Mouse (Mus musculus) adrenal gland, adult 2 months (tissue): ENCODE results near the gene Nemp1. TPM values are rescaled to one million over a fixed set of nuclear protein-coding genes. Genes with fewer than 3 reads are reported as not detected.

ENCODE experiments used
- DNase-seq: peaks from one replicate; pipeline ENCODE4 v3.0.0; 2021
- polyA plus RNA-seq: library from polyadenylated mRNA; depleted of rRNA; stranded (reverse); fragments of >200 nt; gene quantifications from 2 replicates; pipeline ENCODE4 v1.2.3, GENCODE M21; 2012
- total RNA-seq, 2 experiments: library from RNA; stranded (reverse); gene quantifications; 2 replicates each; pipeline ENCODE4 v1.2.3; 2021

Nemp1 gene
- total and polyA plus RNA-seq, 3 experiments: 2.6 to 9.1 (median 4.6) TPM

DNA sequence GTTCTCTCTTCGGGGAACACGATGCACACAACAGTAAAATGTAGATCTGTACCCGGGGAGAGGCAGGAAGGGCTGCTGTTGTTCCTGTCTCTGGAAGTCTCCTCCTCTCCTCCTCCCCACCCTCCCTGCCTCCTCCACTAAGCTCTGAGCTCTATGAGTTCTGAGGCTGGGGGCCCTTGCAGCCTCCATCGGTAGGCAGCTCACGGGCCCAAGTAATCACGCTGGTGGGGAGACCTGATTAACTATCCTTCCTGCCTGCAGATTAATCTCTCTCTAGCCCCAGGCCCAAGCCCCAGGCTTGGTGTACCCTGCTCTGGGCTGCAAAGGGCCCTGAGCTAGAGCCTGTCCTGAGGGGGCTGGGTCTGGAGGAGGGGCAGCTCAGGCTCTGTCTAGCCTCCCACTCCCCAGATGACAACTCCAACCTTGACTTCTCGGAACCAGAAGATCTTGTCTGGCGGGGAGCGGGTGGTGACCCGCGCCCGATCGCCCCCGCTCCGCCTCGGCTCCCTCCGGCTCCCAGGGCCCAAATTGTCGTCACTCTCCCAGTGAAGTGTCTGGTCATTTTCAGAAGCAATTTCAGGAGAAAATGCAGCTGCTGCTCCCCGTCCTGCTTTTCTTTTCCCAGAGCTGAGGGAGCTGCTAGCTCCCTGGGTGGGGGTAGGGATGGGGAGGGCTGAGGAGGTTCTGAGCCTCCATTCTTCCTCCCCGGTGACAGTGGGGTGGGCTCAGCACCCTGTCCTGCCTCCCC, 55.1 kb downstream of the Nemp1 start:
- no peak for DNase-seq

DNA sequence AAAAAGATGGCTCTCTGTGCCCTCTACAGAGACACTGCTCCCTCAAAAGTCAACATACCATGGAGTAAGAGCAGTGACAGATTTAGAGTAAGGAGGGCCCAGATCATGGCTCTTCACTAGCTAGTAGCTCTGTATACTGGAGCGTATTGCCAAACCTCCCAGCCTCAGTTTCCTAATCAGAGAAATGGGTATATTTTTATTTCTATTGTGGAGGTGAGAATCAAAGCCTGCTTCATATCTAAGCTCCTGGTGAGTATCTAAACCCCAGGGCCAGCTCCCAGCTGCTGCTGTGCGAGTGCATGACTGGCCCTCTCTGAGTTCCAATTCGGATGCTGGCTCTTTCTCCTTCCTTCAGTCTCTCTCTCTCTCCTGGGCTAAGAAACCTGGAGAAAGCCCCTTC, 57.5 kb downstream of the Nemp1 start, which contains the start of gene Tac2:
Gene Tac2 (plus strand): TSS at position 301 of the 400 bp plus-strand sequence.
- no peak for DNase-seq

DNA sequence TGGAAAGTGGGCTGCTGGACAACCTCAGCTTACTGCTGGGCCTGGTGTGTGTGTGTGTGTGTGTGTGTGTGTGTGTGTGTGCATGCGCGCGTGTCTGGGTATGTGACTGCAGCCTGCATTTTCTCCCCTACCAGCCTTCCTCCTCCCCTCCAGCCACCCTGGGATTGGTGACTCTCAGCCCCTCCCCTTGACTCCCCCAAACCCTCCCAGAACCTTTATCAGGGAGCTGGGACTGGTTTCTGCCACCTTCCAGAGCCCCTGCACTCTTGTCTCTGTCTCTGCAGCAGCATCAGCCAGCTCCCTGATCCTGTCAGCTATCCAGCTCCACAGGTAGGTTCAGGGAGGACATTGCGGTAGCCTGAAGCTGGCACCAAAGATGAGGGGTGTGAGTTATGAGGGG, 58.4 kb downstream of the Nemp1 start:
- no peak for DNase-seq

DNA sequence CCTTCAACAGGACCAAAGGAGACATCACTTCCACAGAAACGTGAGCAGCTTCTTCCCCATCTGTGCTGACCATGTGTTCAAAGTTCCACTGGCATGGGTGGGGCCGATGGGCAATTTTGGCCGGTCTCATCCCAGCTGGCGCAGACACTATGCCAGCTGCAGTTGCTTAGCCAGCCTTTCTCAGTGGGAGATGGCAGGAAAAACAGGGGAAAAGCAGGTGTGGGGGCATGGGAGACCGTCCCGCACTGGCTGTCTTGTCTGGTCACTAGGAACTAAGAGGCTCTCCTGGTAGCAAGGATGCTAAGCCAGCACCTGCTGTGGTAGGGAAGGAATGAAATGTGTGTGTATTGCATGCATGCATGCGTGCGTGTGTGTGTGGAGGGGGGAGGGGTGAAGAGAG, 61.7 kb downstream of the Nemp1 start:
- no peak for DNase-seq

DNA sequence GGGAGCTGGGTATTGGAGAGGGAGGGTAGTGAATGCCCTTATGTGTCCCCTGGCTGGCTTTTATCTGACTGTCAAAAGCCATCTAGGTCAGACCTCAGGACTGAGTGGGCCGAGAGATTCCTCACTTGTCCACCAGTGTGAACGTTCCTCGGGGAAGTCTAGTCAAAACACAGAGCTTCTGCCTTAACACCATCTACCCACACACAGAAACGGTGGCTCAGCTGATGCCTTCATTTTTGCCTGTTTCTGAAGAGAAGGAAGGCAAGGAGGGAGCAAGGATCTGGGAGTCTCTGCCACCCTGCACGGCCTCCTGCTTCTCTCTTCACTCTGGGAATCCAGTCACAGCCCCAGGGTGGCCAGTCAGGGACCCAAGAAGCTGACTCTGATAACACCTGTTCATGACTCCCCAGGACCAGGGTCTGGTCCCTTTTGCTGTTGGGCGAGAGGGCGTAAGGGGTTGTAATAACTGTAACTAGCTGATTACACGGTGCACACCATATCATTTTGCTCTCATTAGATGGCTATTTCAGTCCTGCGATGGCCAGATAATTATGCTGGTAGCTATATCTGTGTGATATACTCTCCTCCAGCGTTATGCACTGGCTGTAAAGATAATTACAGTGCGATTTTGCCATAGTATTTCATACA, 63.7 kb downstream of the Nemp1 start:
- DNase-seq: no peak

DNA sequence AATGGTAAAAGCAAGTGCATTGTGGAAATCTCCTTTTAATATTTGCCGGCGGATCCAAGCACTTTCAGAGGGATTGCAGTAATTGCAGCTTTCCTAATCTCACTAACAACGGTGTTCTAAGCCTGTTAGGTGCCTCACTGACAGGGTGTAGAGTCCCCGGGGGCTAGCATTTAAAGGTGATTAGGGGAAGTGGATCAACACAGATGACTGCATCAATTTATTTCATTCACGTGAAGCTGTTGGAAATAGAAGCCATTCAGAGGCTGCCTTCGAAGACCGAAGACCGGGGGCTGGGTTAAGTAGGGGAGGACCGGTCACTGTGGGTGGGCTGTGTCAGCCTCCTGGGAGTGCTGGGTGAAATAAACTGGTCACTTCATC, 64.2 kb downstream of the Nemp1 start:
- no peak for DNase-seq

DNA sequence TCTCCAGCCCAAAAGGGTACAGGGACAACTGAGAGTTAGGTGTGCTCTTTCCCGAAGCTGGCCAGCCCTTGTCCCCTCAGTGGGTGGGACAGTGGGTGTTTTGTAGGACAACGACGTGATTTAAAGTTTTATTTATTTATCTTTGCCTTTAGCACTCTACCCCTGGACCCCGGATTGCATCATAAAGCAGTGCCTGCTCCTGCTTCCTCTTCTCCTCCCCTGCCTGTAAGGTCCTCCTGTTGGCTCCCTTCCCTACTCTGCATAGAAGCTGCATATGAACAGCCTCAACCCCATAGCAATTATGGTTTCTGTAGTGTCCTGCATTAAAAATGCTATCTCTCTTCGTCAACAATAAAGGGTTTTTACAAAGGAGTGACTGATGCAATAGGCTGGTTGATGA, 64.7 kb downstream of the Nemp1 start:
- no peak for DNase-seq

DNA sequence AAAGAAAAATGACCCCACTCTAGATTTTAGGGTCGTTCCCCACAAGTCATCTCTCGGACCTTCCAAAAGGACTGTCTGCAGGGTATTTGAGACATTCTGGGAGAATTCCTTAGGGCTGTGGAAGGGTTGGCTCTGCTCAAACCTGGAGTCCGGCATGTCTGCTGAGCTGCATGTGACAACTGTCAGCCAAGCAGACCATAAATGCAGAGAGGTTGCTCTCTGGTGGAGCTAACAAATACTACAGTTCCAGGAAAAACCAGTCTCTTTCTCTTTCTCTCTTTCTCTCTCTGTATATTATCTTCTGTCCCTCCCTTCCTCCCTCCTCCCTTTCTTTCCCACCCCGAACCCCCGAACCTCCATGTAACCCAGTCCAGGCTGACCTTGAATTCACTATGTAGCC, 67.7 kb downstream of the Nemp1 start:
- no peak for DNase-seq

DNA sequence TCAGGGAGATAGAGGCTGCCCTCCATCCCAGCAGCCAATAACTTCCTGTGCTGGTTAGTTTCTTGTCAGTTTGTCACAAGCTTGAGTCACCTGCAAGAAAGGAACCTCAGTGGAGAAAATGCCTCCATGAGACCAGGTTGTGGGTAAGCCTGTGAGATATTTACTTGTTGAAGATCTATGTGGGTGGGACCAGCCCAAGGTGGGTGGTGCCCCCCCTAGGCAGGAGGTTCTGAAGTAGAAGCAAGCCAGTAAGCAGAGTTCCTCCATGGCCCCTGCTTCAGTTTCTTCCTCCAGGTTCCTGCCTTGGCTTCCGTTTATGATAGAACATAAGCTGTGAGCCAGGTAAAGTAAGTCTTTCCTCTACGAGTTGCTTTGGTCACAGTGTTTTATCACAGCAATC, 69.6 kb downstream of the Nemp1 start:
- no peak for DNase-seq

DNA sequence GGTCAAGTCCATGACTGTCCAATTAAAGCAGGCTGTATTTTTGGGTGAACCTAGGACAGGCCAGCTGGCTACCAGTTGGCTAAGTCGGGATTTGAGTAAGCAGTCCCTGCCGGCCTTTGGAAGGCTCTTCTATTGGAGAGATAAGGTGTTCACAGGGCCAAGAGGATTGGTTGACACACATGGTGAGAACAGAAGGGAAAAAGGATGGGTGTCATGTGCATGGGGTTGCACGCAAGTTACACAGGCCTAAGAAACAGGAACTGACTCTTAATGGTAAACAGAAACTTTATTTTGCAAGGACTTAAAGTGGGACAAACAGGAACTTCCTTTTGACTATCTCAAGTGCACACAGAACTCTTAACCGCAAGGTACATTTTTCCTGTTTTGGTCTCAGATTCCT, 70.2 kb downstream of the Nemp1 start:
- DNase-seq: no peak

DNA sequence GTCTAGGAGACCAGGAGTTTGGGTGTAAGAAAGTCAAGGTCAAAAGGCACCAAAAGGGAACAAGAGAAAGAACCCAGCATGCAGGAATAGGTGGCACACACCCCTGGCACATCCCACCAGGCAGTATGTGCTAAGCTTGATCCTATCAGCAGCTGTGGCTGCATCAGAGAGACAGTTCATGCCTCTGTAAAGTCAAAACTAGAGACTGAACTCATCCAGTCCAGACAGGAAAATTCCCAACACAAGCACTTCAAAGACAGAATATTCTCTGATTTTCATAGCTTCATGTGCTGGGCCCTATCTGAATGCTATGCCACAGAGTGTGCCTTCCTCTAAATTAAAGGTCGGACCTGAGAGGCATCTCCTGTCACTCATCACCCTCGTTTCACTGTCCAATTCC, 70.9 kb downstream of the Nemp1 start:
- DNase-seq: no peak

DNA sequence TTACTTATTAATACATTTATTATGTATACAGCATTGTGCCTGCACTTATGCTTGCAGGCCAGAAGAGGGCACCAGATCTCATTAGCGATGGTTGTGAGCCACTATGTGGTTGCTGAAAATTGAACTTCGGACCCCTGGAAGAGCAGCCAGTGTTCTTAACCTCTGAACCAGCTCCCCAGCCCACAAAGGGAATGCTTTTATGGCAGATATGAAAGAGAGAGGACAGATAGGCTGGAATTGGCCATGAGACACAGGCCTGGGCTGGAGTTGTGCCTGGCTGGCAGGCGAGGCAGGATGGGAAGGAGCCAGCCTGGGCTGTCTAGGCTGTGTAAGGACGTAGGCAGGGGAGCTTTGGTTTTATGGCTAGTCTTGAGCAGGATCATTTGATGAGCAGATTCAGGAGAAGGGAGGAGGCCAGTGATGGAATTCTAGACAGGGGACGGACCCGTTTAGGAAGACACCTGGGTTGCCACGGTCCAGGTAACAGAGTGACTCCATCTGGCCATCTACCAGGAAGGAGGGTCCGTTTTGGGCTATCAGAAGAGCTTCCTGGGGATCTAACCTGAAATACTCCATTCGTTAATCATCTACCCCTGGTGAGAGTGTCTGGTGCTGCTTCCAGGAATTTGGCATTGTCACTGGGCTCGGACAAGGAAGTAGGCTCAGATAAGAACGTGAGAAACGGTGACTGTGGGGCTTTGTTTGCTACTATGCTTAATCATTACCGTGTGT, 71.6 kb downstream of the Nemp1 start:
- peak; percentile 33 for DNase-seq

DNA sequence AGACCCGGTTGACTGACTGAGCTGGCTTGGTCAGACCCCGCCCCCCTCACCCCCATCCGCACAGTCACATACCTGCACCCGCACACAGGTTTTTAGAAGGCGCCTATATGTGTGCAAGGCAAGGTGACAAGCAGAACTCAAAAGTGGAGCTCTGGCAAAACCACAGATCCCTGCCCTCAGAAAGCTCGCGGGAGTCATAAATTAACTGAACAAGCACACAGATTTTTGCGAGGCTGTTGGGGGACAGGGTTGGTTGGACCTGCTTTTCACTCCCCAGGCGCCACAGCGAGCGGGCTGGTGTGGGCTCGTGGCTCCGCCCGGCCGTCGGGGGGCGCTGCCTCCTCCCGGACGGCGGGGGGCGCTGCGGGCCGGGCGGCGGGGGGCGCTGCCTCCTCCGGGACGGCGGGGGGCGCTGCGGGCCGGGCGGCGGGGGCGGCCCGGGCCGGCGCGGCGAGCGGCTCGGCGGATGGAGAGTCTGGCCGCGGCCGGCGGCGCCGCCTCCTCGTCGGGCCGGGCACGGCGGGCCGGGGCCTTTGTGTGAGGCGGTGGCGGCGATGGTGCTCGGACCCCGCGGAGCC, 72.5 kb downstream of the Nemp1 start, which contains the start of gene Zbtb39:
Gene Zbtb39 (plus strand): TSS at position 456 of the 578 bp plus-strand sequence.
- peak; percentile 90 for DNase-seq

DNA sequence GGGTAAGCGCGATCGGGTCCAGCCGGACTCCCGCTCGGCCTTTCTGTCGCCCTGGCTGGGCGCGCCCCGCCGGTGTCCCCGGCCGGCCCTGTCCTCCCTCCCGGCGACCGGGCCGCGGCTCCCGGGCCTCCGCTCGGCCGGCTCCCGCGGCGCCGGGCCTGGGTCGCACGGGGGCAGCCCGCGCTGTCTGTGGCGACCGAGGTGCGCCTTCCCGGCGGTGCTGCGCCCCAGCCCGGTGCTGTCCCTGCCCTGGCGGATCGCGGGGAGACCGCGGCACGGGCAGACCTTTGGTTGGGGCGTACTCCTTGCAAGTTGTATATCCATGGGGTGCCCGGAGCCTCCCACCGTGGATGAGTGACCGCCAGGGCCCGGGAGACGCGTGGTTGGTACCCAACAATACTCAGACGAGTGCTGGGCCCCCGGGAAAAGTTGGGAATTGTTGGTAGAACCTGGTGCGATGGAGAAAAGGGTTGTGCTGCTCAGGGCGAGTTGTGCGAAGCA, 73.0 kb downstream of the Nemp1 start:
- no peak for DNase-seq

DNA sequence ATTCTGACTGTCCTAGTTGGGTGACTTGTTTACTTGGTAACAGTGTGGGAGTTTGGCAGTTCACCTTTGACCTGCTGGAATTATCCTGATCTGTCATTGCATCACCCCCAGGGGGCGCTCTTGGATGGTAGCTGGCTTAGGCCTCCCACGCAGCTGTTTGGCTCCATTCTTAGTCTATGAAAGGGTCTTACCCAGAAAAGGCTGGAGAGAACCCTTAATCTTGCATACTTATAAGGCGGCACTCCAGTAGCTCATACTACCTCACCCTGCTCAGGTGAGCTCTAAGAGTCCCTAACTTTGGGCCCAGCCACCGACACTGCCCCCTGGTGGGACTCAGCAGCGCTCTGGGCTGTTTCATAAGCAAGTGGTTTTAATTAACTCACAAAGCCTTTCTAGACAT, 78.0 kb downstream of the Nemp1 start:
- DNase-seq: peak; percentile 57

DNA sequence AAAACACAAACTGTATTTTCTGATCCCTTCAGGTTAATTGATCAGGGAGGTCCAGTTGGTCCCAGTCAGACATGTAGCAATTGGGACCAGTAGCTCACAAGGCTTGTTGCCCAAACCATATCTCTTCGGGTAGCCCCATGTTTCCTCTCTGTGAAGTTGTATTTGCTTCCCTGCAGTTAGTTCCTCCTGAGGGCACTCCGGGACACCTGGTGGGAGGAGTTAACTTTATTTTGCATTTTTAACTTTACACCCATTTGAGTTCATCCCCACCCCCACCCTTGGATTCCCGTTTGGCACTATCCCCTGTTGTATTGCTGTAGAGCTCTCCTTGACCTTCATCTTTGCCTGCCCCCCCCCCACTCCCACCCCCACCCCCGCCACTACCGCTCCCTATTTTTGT, 79.2 kb downstream of the Nemp1 start:
- no peak for DNase-seq

DNA sequence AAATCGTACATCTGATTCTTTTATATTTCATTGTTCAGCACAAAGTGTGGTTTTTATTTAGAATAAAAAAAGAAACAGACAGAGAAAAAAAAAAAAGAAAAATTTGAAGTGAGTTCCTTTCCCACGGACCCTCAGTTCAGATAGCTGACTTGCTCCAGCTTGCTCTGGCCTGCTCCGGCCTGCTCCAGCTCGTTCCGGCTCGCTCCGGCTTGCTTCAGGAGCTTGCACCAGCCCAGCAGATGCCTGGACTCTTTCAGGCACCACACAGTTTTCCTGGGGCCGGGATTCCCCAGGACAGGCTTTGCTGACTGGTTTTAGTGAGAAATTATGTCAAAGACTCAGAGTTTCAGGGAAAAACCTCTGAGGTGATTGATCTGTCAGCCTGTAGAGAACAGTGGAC, 80.6 kb downstream of the Nemp1 start:
- no peak for DNase-seq

DNA sequence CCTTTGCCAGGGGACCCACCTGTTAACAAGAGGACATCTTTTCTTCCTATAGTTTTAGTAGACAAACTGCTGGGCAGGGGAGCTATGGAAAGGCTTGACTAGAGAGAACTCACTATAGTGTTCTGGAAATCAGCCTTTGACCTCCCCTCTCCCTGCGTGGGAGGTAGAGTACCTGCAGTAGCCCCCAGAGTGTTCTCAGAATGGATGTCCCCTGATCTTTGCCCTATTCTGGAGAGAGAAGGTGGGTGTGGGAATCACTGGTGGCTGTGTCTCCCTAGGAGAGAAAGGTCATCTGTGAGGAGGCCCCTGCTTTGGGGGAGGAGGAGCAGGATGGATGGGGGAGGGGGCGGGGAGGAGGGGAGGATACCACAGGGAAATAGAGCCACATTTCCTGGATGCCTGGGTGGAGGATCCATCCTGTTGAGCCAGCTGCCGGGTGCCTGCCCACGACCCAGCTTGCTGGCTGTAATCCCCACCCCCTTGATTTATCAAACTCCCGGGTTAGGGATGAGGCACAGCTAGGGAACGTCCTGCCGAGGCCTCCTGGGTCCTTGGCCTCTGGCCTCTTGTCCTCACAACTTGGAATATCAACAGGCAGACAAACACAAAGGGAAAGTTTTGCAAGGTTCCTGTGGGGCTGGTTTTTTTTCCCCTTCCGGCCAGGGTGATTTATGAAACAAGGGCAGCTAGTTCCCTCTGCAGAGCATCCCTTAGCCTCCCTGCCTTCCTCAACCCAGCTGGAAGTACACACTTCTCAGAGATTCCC, 82.3 kb downstream of the Nemp1 start:
- peak; percentile 87 for DNase-seq

DNA sequence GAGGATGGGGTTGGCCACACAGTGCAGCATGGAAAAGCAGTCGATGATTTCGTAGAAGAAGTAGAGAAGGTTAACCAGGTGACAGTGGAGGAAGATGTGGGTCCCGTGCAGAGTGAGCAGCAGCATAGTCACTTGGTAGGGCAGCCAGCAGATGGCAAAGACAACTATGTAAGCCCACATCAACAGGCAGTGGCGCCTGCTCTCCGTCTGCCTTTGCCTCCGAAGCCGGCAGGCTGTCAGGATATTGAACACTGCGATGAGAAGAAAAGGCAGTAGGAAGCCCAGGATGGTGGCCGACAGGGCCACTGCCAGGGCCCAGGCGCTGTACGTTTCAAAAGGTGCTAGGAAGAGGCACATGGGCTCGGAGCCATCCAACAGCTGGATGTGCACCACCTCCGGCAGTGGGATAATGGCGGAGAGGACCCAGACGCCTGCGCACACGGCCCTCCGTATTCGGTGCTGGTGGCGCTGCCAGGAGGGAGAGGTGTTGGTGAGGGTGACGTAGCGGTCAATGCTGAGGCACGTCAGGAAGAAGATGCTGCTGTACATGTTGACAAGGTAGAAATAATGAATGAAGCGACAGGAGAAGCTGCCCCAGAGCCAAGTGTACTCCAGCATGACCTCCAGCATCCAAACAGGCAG, 83.6 kb downstream of the Nemp1 start:
- DNase-seq: no peak
